Mouse (Mus musculus) testis, postnatal 14 days (tissue): Measurements from ENCODE around the gene Trafd1.
"Not testable (repeated sequence)": the region's sequence is repeated elsewhere in the genome, so short reads cannot be mapped to it uniquely, and the experiment has no call there.

Experiments
- DNase-seq: peaks from one replicate; pipeline ENCODE4 v3.0.0; 2021; ENCODE audit warnings: low spot score

Gene Trafd1

DNA sequence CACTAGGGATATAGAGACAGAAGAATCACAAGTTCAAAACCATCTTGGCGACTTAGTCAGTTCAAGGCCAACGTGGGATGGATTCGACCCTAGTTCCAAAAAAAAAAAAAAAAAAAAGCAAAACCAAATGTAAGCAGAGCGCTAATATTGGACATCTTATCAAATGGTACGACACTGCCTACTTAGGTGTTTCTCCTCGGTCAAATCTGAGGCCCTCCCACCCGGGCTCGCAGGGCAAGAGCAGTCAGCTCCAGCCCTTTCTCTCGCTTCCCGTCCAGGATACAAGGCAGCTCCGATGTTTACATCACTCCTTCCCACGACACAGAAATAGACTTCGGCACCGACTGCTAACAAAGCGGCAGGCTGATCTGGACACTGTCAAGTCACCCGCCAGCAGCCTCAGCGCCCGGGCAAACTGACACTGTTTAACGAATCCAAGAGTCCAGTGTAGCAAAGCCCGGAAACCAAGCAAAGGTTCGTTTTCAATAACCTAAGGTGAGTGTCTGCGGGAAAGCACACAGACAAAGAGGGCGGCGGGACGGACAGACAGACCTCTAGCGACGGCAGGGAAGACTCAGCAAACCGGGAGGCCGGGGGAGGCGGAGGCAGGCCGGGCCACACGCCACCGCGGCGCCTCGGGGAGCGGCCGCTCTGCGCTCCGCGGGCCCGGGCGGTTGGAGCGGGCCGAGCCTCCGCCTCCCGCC, 523 bp downstream of the Trafd1 start:
- DNase-seq = peak; percentile 64

DNA sequence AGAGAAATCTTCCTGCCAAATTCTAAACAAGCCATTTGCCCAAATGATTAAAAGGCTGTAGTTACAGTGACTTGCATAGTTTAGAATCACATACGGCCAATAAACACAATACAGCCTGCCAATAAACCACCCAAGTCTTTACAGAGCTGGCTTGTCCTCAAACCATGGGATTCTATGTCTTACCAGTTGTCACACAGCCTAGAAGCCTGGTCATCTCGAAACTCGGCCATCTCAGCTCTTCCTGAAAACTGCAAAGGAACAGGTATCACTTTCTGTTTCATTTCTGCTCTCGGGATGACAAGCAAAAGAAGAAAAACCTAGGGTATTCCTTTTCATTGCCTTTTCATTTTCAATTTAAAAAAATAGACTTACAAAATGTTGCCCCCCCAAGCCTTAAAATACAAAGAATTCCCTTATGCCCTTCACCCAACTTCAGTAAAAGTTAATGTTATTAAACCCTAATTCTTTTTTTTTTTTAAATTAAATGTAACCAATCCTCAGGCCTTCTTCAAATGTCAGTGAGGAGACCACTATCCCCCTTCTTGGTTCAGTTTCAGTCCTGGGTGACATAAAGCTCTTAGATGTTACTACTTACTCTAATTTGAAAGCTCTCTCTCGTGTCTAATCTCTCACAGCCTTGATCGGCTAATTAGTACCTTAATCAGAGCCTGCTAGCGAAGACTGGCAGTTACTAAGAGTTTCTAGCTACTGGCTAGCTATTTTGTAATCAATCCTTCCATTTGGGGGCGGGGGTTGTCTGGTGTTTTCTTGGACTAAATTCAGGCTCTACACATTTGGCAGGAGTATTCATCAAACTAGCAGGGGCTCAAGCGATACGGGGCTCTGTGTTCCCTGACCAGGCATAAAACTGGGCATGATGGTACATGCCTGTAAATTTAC, 1.3 kb downstream of the Trafd1 start:
- no peak for DNase-seq

DNA sequence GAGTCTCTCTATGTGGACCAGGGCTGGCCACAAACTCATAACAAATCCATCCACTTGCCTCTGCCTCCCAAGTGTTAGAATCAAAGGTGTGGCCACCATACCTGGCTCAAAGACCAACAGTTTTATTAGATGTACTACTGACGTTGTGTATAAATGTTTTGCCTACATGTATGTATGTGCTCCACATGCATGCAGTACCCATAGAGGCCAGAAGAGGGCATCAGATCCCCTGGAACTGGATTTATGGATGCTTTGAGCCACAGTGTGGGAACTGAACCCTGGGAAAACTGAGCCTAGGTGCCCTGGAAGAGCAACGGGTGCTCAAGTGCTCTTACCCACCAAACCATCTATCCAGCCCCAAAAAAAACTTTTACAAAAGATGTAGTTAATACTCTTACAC, 4.7 kb downstream of the Trafd1 start:
- no peak for DNase-seq

DNA sequence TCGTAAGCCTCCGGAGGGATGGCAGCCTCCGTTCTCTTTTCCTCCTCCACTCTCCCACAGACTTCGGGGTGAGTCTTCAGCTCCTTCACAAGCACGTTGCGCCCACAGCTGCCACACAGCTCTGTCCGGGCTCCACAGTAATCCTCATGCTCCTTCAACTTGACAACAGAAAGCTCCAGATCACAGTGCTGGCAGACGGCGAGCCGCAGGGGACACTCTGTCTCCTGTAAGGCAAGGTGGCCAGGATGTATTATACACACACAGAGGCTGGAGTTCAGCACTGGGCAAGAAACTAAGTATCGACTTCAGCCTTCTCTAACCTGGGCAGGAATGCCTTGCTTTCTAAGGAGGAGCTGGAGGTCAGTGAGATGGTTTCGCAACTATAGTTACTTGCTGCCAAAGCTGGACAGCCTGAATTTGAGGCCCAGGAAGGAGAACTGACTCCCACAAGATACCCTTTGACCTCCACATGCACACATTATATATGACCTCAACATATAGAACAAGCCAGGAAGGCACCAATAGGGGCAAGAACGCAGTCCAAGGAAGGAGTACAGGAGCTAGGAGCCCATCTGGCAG, 6.7 kb downstream of the Trafd1 start:
- peak; percentile 35 for DNase-seq

DNA sequence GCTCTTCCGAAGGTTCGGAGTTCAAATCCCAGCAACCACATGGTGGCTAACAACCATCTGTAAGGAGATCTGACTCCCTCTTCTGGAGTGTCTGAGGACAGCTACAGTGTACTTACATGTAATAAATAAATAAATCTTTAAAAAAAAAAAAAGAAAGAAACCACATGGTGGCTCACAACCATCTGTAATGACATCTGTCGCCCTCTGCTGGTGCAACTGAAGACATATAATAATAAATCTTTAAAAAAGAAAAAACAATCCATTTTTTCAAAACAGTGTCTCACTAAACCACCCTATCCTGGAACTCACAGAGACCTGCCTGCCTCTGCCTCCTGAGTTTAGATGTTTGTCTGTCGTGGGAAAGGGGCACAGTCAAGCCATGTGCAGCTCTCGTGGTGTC, 8.5 kb downstream of the Trafd1 start:
- not testable (repeated sequence) for DNase-seq

DNA sequence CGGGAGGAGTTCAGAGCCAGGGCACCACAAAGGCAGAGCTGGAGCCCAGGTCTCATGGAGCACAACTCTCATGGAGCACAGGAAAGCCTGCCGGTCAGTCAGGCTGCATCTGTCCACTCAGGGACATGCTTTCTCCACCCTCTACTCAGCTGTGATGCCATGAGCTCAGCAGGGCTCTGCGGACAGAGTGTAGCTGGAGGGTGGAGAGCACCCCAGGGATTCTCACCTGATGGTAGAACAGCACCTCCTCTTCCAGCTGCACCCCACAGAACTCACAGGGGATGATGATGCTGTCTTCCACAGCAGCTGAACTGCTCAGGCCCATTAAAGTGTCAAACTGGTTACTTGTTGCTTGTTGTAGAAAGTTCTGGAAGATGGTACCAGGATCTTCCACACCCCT, 10.6 kb downstream of the Trafd1 start:
- no peak for DNase-seq

DNA sequence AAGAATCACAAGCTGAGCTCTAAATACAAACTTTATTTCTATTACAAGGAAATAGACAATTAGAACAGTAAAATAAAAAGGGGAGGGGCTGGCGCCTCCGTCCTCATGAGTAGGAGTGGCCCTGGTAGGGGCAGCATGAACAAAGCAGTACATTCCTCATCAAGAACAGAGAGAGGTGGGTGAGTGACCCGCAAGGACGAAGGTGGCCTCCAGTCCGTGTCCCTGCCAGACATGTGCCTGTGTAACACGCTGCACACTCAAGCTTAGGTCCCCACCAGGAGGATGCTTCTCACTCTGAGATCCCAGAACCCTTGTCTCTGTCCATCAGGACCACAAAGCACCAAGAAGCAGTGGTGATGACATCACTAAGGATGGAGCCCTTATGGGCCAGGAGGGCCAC, 13.7 kb downstream of the Trafd1 start:
- DNase-seq = no peak

DNA sequence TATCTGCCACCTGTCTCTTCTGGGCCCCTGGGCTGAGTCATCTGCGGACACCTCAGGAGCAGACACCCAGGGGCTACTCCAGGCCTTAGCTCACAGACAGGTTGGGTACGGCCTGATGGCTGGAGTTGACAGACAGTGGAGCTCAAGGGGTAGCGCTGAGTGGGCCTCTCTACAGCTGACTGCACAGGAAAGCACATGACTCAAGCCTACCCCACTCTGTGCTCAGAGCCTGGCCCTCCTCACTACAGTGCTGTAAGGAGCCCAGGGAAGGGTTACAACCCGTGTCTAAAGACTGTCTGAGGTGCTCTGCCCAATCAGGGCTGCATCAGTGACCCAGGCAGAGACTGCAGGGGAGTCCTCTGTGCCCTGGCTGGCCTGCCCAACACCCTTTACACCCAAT, 18.2 kb downstream of the Trafd1 start:
- no peak for DNase-seq

DNA sequence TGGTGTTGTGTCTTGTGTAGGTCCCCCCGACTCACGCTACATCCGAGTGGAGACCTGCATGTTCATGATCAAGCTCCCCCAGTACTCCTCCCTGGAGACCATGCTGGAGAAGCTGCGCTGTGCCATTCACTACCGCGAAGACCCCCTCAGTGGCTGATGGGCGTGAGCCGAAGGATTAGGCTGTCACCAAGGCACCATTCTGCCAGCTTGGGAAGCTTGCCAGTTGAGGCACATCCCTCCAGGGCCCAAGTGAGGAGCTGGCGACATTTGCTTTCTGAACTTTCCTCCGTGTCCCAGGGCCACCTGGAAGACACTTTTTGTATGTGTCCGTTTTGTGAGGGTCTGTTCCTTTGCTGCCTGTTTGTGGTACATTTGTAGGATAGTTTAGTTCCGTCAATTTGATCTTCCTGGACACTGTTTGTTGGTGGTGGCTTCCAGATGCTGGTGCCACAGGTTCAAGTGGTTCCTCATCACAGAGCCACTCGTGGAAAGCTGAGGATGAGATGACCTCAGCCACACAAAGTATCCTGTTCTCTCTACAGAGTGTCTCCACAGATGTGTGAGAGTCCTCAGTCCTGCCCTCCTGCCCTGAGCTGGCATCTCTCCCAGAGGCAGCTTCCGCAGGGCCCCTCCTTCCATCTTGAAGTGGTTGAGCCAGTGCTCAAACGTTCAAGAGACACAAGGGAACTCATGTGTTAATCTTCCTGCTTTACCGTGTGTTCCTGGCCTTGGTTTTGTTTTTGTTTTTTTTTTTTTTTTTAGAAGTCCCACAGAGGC, 18.8 kb downstream of the Trafd1 start:
- no peak for DNase-seq

DNA sequence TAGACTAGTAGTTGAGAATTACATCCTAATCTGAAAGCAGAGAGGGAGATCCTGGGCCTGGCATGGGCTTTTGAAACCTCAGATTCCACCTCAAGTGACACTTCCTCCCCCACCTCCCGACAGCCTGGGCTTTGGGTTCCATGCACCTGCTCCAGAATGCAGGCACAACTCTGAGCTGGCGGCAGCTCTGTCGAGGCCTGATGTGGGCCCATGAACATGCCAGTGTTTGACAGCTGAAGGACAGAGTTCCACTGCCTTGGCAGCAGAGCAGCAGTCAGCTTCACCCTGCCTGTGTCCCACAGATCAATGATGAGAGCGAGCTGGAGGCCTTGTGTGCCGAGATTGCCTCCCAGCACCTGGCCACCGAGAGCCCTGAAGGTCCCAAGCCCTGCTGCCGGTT, 22.0 kb downstream of the Trafd1 start:
- no peak for DNase-seq

DNA sequence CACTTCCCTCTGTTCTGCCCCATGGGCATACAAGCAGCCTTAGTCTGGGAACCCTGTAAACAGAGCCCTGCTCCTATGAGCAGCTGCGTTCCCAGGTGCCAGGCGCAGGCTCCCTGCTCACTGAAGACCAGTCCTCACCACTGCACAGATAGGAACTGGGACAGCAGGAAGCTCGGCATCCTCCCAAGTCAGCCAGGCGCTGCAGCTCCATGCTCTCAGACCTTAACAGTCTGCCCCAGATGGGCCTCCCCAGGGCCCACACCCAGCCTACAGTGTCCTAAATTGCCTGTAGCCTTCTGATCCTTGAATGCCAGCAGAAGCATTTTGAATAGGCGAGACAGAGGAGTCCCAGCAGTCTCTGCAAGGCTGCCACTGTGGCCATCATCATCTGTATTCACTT, 23.7 kb downstream of the Trafd1 start:
- no peak for DNase-seq

DNA sequence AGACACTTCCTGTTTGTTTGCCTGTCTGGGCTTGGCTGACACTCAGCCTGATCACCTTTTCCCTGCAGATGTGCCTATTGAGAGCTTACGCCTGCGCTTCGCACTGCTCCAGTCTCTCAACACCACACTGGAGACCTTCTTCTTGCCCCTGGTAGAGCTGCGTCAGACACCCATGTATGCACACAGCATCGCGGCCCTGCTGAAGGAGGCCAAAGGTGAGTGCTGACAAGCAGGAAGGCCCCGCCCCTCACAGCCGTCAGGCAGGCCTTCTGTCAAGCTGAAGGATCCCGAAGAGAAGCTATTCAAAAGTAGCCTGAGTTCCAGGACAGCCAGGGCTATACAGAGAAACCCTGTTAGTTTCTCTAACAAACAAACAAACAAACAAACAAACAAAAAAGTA, 26.2 kb downstream of the Trafd1 start:
- DNase-seq = no peak

DNA sequence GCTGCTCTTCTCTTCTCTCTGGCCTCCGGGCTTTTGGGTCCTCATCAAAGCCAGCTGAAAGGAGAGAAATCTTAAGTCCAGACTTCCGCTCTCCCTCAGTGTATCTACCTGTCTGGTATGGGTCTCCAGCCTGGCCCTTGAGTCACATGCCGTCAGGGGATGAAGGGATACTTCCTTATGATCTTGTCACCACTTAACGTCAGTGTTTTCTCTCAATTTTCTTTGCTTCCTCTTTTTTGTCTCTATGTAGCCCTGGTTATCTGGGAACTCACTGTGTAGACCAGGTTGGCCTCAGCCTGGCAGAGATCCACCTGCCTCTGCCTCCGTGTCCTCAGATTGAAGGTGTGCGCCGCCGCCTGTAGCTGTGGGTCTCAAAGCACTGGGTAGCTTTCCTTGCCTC, 41.4 kb downstream of the Trafd1 start:
- no peak for DNase-seq

DNA sequence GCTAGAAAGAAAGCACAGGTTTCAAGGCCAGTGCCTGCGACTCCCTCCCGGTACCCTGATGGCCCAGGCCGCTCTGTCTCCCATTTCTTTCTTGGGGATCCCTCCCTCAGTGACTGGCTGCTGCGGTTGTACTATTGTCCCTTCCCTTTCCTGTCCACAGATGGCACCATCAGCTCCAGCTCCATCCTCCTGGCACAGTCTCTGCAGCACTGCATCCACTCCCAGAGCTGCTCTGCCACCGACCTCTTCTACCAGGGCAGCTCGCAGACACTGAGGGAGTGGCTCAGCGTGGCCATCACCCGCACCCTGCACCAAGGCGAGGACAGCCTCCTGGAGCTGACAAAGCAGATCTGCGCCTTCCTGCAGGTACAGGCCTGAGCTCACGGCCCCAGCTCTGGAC, 42.9 kb downstream of the Trafd1 start:
- no peak for DNase-seq

DNA sequence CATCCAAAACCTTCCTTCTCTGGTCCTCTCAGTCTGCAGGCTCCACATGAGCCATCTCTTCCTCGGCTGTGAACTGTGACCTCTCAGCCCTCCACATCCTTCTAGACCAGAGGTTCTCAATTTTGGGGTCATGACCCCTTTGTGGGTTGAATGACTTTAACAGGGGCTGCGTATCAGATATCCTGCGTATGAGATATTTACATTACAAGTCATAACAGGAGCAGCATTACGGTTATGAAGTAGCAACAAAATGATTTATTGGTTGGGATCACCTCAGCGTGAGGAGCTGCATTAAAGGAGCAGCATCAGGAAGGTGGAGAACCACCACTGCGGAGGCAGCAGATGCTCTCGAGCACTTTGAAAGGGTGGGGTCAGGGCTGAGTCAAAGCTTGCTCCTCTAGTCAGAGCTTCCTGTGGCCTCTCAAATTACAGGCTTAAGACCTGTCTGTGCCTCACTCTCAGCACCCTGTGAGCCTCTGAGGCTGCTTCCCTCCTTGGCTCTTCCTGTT, 44.4 kb downstream of the Trafd1 start:
- no peak for DNase-seq

DNA sequence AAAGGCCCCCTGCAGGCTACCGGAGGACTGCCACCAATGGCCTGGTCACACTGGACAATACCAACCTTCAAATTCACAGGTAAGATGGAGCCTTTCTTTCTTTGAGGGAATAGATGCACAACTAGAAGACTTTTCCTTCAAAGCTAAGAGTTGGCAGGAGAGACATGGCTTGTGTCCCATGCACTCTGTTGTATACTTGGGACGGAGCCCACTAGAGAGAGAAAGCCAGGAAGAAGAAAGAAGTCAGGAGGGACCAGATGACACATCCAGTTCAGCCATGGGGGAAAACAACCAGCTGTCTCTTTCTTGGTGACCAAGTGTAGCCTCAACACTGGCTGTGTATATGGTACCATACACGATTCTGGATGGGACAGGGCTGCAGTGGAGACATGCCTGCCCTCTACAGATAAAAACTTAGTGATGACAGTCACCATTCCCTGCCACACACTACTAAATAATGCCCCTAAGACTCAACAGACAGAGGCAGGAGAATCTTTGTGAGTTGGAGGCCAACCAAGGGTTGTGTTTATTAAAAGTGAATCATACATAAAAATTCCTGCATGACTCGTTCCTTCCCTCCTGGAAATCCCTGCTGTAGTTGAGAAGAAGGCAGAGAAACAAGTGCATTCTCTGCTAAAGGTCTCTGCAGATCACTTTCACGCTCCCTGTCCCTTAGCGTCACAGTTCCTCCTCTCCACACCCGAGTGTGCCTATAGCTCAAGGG, 45.8 kb downstream of the Trafd1 start:
- no peak for DNase-seq

DNA sequence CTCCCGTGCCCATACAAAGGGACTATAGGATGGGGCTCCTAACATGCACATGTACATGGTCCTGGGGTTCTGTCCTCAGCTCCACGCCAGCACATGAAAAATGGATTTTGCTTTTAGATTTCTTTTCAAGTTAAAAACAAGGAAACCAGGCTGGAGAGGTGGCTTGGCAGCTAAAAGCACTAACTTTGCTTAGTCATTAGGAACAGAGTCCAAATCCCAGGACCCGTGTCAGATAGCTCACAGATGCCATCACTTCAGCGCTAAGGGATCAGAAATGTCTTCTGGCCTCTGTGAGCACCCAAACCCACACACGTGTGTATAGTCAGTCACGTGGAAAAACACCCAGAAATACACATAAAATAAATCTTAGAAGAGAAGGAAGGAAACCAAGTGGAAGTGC, 48.7 kb downstream of the Trafd1 start:
- DNase-seq = no peak

DNA sequence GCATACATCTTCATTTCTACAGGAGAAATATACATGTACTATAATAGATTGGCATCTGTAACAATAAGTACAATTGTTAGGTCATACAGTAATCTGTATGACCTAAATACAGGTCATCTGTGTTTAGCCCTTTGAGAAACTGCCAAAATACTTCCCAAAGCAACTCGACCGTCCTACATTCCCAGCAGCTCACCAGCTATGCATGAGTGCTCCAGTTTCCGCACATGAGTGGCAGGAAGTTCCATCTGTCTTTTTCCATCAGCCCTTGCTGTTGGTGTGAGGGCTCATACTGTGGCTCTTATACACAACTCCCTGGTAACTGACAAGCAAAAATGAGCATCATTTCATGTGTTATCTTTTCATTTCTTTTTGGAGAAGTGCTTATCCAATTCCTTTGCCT, 49.4 kb downstream of the Trafd1 start:
- no peak for DNase-seq

DNA sequence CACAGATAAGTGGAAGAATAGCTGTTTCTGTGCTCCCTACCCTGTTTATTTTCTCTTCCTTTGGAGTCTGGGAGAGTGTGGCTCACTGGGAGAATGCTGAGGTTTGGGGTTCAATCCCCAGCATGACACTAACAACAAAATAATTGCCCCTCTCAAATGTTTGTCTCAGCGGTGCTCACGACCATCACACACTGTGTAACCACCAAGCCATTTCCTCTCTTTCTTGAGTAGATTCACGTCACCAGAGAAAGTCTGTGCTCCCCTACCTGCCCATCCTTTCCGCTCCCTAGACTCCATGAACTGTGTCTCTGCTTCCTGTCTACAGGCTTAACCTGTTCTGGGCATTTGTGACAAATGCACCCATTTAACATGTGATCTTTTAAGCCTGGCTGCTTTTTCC, 50.0 kb downstream of the Trafd1 start:
- DNase-seq = no peak

DNA sequence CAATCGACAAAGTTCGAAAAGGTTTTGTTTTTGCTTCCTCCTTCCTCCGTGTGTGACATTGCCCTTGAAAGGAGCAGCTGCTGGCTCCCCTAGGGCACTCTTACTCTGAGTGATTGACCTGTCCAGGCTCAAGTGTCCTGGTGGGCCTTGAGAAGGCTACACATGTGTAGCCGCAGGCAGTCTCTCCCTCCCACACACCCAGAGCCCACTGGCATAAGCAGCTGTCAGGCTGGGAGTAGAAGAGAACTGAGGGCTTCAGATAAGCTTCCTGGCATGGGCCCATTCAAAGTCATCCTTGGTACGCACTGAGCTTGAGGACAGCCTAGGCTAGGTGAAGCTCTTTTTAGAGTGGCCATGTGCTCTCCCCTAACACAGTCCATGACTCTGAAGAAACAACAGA, 51.0 kb downstream of the Trafd1 start:
- no peak for DNase-seq

DNA sequence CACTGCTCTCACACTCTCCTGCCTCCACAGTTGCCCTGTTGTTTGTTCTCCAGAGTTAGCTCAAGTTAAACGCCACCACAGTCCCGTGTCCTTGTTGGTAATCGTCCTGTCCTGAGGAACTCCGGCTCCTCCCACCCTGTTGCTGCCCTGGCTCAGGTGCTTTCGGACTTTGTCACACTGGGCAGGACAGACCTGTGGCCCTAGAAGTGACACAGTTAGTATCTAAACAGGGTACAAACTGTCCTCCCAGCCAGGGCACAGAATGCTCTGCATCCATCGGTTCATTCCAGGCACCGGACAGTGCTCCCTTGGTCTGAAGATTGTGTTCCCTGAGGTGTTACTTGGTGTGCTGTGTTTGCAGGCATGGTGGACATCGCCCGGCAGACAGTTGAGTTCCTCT, 51.5 kb downstream of the Trafd1 start:
- no peak for DNase-seq

DNA sequence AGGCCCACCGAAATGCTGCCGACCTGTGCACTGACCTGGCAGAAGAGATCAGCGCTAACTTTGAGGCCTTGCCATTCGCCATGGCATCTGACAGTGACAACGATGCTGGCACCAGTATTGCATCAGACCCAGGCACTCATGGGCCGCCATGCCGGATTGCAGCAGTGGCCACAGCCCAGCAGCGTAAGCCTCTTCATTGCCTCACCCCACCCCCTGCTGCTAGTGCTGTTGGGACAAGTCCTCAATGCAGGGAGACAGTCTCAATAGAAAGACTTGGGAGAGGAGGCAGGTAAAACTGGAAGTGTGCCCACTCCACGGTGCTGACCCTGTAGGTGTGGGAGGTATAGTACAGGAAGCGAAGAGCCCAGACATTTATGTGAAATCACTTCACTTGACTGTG, 53.7 kb downstream of the Trafd1 start:
- no peak for DNase-seq
